Mouse (Mus musculus): ENCODE measurements around the gene Cyp2f2.

The Cyp2f2 gene

GRCm38 (mm10) chr7:27156005-27156404 is 36.3 kb downstream of the Cyp2f2 start:
- DNase-seq: no peak

DNA sequence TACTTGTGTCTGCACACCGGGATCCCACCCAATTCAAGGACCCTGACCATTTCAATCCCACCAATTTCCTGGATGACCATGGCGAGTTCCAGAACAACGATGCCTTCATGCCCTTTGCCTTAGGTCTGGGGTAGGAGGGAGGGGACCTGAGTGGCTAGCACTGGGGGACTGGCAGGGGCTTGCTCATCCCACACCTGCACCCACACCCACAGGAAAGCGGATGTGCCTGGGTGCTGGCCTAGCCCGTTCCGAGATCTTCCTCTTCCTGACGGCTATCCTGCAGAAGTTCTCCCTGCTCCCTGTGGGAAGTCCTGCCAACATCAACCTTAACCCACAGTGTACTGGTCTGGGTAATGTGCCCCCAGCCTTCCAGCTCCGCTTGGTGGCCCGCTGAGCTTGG is 38.5 kb downstream of the Cyp2f2 start:
- DNase-seq: no peak

DNA sequence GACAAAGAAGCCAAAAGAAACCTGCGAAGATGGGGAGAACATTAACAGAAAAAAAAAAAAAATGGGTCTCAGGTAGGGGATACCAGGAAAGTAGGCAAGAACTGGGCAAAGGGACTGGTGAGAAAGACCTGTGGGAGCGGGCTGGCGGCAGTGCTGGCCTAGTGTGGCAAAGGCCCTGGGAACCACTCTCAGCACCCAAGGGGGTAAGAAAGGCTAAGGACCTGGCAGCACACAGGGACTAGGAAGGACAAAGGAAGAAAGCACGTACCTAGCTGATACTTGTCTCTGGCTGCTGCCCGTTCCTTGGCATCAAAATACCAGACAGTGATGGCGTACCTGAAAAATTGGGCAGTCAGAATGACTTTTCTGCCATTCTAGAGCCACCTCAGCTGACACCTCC is 39.5 kb downstream of the Cyp2f2 start:
- DNase-seq: no peak

DNA sequence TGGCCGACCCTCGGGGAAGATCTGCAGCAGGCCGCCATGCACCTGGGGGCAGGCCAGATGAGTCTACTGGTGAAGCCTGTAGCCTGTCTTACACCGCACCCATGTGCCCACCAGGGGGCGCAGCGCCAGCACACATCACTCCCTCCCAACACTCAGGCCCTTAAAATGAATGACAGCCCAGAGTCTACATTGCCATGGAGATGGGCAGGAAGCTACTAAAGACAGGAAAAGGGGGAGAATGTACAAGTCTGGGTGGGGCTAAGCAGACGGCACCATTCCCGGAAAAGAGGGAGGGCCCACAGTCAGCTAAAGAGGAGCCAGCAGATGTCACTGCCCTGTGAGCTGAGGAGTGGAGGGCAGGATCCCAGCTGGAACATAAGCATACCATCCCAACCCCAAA is 40.2 kb downstream of the Cyp2f2 start:
- DNase-seq: peak; percentile 93

GRCm38 (mm10) chr7:27160921-27161320 is 41.2 kb downstream of the Cyp2f2 start:
- DNase-seq: no peak

DNA sequence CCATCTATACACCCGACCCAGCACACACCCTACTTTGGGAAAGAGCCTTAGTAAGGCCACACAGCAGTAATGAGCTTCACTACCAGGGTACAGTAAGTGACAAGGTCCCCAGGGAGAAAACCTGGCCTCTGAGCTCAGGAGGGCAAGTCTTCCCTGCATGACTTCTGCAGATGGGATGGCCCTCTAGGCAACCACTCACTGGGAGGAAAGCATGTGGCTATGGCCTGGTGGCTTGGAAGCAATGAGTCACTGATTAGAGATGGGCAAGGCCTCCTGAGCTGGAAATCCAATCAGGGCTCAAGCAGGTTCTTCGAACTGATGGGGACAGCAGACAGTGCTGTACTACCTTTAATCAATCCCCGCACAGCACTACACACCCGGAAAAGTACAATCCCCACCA is 42.0 kb downstream of the Cyp2f2 start:
- no peak for DNase-seq

- DNase-seq: no peak
Observed at GRCm38 (mm10) chr7:27162780-27163449, 43.2 kb downstream of the Cyp2f2 start.

- no peak for DNase-seq
Observed at GRCm38 (mm10) chr7:27163450-27163805, 43.7 kb downstream of the Cyp2f2 start.

- DNase-seq: no peak
Observed at GRCm38 (mm10) chr7:27164112-27164947, 44.6 kb downstream of the Cyp2f2 start.

GRCm38 (mm10) chr7:27165007-27165655 is 45.4 kb downstream of the Cyp2f2 start:
- peak; percentile 45 for DNase-seq

DNA sequence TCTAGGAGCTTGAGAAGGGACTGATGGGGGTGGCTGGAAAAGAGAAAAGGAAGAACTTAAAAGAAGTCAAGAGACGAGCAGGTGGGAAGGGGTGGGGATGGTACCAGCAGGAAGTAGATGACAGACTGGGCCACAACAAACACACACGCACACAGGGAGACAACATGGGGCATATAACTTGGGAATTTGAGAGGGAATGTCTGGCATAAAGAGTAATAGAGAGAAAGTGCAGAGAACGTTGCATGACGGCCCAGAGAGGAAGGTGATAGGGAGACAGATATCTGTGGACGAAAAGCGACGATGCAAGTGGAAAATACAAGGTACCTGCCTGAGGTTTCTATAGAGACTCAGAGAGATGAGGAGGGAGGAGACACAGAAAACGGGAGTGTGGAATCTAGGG is 46.0 kb downstream of the Cyp2f2 start:
- no peak for DNase-seq

GRCm38 (mm10) chr7:27166229-27166613 is 46.5 kb downstream of the Cyp2f2 start:
- peak; percentile 95 for DNase-seq

GRCm38 (mm10) chr7:27166614-27167474 is 47.1 kb downstream of the Cyp2f2 start, which contains the start of gene Egln2:
TSS of gene Egln2 (minus strand) at chr7:27166802.
- peak; percentile 97 for DNase-seq

GRCm38 (mm10) chr7:27167475-27168094 is 47.9 kb downstream of the Cyp2f2 start:
- no peak for DNase-seq

GRCm38 (mm10) chr7:27168371-27168770 is 48.7 kb downstream of the Cyp2f2 start:
- no peak for DNase-seq

DNA sequence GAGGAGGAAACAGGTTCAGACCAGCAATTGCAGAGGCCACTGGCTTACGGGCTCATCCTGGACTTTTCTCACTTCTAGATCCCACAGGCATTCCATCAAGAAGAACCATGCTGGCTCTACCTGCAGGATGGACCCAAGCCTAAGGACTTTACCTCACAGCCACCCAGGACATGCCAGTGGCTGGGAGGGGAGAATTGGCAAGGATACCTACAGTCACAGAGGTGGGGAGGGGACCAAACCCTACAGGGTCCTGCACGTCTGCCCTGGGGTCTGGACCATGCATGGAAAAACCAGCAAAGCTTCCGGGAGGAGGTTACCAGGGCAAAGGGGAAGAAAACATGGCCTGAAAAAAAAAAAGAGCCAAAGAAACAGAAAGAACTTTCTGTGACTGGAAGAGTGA is 51.3 kb downstream of the Cyp2f2 start:
- no peak for DNase-seq

DNA sequence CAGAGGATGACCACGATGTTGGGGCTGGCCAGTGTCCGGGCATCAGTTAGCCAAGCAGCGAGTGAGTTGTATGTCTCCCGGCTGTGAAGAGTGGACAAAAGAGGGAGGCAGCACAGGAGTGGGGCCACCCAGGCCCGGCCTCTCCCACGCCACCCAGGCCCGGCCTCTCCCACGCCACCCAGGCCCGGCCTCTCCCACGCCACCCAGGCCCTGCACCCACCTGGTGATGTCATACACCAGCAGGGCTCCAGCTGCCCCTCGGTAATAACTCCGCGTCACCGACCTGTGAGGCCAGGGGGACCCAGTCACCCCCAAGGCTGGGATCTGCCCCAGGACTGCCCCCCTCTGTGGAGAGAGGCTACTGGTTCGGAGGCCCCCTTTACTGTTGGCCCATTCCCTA is 54.8 kb downstream of the Cyp2f2 start:
- no peak for DNase-seq

DNA sequence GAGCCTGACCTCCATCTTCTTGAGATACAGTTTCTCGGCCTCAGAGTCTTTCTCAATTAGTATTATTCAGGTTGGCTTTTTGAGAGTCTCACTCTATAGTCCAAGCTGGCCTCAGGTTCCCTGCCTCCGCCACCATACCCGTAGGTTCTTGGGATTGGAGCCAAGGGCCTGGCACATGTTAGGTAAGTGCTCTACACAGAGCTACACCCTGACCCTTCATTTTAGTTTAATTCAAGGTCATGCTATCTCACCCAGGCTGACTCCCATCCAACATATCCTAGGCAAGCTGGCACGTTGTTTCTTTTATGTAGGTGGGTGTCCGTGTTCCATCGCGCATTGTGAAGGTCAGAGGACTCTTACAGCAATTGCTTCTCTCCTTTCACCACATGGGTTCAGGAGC is 55.2 kb downstream of the Cyp2f2 start:
- no peak for DNase-seq

GRCm38 (mm10) chr7:27177942-27178323 is 58.2 kb downstream of the Cyp2f2 start:
- DNase-seq: no peak

DNA sequence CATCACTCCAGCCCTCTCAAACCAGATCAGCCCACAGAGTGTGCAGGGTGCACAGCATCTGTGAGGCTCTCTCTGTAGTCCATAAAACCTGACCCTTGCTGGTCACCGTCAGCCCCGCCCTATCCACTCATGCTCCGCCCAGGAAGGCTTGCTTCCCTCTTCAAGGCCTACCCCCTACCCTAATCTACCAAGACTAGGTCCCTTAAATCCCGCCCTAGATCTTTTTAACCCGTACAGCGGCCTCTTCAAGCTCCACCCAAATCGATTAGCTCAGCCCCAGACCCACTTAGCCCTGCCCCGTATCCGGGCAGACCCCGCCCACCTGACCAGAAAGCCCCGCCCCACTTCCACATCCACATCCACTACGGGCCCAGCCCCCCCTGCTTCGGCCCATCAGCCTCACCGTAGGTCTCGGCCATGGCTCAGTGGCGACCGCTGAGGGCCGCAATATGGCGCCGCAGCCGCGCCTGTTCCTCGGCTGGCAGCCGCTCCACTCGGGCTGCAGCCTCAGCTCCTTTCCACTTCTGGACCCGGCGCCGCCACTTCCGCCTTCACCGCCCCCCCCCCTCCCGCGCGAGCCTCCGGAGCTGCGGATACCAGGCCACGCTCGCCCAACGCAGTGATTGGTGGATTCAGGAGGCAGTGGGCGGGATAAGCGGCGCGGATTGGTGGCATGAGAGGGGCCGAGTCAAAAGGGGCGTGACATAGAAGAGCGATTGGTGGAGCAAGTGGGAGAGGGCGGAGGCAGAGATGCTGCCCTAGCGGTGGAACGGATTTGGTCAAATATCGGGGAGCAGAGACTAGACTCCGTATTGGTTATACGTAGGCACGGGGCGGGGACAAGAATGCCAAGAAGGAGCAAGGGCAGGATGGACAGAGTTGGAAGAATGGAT is 58.9 kb downstream of the Cyp2f2 start, which contains the start of gene Rab4b:
TSS of gene Rab4b (minus strand) at position 573 of the 893 bp plus-strand sequence.
- peak; percentile 100 for DNase-seq

DNA sequence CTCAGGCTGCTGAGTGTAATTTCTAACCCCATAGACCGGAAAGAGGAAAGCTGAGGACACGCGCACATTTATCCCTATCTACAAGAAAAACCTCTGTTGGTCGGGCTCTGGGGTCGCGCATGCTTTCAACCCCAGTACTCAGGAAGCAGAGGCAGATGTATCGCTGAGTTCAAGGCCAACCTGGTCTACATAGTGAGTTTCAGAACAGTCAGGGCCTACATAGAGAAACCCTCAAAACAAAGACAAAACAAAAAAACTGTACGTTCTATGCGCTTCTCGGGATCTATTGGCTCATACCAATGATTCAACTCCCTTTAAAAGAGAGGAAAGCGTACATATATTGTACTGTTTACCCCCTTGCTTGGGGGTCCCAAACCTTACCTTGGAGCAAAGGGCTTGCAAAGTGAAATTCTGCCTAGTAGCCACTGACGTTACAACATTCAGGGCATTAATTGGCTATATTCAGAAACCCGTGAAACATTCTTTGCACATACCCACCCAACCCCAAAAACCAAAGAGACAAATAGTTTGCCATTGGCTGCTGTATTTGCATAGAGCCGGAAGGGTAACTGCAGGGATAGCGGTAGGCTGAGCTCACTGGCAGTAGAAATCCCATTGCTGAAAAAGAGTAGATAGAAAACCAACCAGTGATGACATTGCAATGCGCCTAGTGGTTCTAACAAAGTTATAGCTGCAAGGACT is 59.7 kb downstream of the Cyp2f2 start:
- no peak for DNase-seq

All from kidney, postnatal 14 days (tissue).